Mouse (Mus musculus): ENCODE data around the gene Cep83. TPM values are rescaled to one million over a fixed set of nuclear protein-coding genes. Genes with fewer than 3 reads are reported as not detected.

The Cep83 gene
- polyA plus RNA-seq, 1 experiment from 2014 or later = 21.9 TPM

DNA sequence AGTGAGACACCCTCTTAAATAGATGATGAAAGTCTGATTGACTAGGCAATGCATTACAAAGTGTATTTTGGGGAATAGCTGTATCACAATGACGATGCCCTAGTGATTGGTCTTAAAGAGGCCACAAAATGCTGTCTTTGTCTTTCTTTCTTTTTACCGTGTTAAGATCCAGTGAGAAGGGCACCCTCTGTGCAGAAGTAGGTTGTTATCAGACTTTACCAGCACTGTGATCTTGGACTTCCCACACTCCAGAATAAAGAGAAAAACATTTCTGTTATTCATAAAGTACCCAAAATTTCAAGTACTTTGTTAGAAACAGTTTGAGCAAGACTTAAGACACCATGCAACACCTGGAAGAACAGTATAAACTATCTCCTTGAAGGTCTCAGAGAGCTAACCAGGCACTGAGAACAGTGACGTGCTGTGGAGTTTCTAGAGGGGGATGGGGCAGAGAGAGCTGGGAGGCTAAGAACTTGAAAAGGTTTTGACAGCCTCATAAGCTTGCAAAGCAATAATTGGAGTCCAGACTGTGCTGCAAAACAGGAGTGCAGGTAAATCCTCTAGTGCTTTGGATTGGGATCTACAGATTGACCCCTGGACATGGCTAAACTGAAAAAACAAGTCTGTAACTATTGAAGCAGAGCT is 92.3 kb downstream of the Cep83 start:
- WGBS = 72% methylated on average over 3 of the region's 3 CpGs

DNA sequence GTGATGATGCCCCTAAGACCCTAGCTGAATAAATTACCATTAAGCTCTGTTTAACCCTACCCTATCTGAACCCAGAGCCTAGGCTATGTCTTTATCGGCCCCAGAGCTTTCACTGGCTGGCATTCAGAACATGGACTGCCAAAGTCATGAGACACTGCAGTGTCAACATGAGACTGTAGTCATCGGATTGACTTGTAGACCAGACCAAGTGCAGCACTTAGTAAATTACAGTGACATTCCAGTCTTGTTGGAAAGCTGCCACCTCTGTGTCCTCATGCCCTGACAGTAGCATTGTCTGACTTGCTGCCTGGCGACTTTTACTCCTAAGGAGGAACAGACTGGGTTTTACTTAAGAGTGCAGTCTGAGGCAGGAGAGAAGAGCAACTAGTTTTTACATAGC is 100.8 kb downstream of the Cep83 start:
- no peaks in the 10 kb centered on the region for H3K27me3 ChIP-seq
- H3K27ac ChIP-seq = no peak overlapping the region
- peaks cover 35% of the 10 kb centered on the region for H3K36me3 ChIP-seq (ENCODE audit: poor library complexity, severe bottlenecking)
- ATAC-seq = no peak
- no peak overlapping the region for H3K9ac ChIP-seq
- no peaks in the 10 kb centered on the region for H3K9me3 ChIP-seq (replicated peaks)
- H3K4me1 ChIP-seq = no peaks in the 10 kb centered on the region
- H3K4me3 ChIP-seq = no peak overlapping the region
- no peak overlapping the region for H3K4me2 ChIP-seq
- WGBS = 76% methylated on average over 3 of the region's 3 CpGs

More for the DNA sequence above, 92.3 kb downstream of the Cep83 start:
- ATAC-seq = no peak
- H3K27me3 ChIP-seq = no peaks in the 10 kb centered on the region
- H3K4me1 ChIP-seq = no peaks in the 10 kb centered on the region
- H3K36me3 ChIP-seq (ENCODE audit: poor library complexity, severe bottlenecking) = peaks cover 8% of the 10 kb centered on the region; the same call in 1 of the 2 replicates
- no peaks in the 10 kb centered on the region for H3K9me3 ChIP-seq (replicated peaks)
- no peak overlapping the region for H3K4me2 ChIP-seq
- H3K4me3 ChIP-seq = no peak overlapping the region
- no peak overlapping the region for H3K27ac ChIP-seq
- H3K9ac ChIP-seq = no peak overlapping the region

DNA sequence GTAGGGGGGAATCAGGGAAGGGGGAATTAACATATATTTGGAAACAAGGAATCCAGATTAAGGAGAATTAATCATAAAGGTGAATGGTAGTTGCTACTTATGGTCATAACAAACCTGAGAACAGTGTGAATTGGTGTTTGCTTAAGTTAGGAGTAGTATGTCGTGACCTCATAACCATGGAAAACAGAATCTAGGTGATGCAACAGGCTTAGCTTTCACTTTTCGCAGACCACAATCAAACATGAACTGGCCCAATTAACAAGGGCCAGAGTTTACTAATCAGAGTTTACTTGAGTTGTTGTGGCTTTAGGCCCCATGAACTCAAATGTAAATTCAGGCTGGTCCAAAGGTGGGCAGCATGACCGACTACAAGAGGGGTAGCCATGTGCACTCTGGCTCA is 105.5 kb downstream of the Cep83 start:
- Histone ChIP-seq H3K9ac (no peak overlapping the region), H3K4me1 (no peaks in the 10 kb centered on the region), H3K4me2 (no peak overlapping the region), H3K27ac (no peak overlapping the region), H3K27me3 (no peaks in the 10 kb centered on the region), H3K36me3 (ENCODE audit: poor library complexity, severe bottlenecking) (peaks cover 51% of the 10 kb centered on the region), H3K4me3 (no peak overlapping the region), H3K9me3 (replicated peaks) (no peaks in the 10 kb centered on the region)
- no peak for ATAC-seq
- WGBS = 92% methylated on average over 3 of the region's 3 CpGs

DNA sequence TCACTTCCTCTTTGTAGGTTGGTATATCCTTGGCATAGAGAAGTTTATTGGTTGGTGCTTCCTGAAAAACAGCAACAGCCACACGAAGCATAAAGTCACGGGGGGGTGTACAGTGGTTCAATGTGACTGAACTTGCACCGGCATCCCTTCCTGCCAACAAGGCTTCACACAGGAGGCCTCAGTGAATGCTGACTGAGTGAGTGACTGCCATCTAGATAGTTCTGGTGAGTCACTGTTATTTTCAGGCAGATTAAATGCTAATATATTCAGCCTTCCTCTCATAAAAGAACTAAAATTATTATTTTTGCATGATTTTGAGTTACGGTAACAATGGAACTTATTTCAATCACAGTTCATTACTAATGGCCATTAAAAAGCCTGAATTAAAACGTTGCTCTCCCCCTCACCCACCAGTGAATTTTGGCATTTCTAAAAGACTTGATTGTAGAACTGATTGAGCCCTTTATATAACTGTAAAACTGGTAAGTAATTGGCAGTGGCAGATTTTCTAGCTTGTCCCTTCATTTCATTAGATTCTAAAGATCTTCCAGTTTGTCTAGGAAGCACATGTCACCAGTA is 106.3 kb downstream of the Cep83 start:
- Histone ChIP-seq H3K36me3 (ENCODE audit: poor library complexity, severe bottlenecking) (peaks cover 51% of the 10 kb centered on the region), H3K27ac (no peak overlapping the region), H3K9ac (no peak overlapping the region), H3K27me3 (no peaks in the 10 kb centered on the region), H3K4me3 (no peak overlapping the region), H3K9me3 (replicated peaks) (no peaks in the 10 kb centered on the region), H3K4me1 (peaks cover 7% of the 10 kb centered on the region), H3K4me2 (no peak overlapping the region)
- 79% methylated on average over 5 of the region's 5 CpGs for WGBS
- ATAC-seq = peak; percentile 61; the same call in 1 of the 2 replicates

DNA sequence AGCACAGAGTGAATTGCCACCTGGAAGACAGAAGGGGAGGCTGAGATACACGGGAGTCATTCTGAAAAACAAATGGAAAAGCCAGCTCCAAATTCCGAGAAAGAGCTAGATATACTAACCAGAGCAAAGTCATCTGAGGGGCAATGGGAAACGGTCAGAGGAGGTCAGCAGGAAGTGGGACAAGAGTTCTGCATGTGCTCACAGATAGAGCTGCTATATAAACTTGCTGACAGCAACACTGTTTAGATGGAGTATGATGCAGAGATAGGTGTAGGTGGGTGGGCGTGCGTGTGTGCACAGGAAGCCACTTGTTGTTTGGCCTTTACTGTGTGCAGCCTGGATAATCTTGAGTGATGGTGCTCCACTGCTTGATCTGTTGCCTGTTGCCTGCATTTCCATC is 109.7 kb downstream of the Cep83 start:
- Histone ChIP-seq H3K9ac (no peak overlapping the region), H3K4me2 (no peak overlapping the region), H3K27me3 (no peaks in the 10 kb centered on the region), H3K27ac (no peak overlapping the region), H3K4me1 (peaks cover 14% of the 10 kb centered on the region), H3K9me3 (replicated peaks) (no peaks in the 10 kb centered on the region), H3K4me3 (no peak overlapping the region), H3K36me3 (ENCODE audit: poor library complexity, severe bottlenecking) (peaks cover 42% of the 10 kb centered on the region)
- 91% methylated on average over 5 of the region's 5 CpGs for WGBS
- no peak for ATAC-seq

DNA sequence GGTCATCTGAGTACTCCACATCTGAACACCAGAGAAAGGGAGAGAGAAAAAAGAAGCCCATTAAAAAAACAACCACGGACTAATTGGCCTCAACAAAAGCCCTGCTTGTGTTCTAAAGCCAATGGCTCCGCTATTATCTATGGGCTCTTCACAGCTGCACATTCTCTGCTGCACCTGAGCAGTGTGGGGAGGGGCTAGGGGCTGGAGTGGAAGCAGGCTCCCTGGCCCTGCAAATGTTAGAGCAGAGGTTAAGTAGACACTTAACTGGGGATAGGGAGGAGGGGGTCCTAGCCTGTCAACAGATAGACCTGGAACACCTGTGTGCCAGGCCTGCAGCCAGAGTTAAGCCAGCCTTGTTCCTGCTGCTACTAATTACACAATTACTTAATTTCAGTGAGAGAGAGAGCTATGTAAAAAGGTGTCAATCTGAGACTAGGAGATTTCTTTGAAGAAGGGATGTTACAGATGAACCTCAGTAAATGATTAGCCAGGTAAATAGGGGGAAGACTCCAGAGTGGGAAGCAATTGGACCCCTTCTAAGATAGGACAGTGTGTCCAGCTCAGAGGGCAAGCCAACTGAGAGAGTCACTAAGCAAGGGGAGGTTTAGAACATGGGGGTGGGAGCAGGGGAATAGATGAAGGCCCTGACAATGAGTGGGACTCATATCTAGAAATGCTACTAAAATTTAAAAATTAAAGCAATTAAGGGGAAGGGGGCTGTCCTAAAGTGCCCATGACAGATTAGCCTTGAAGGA is 111.2 kb downstream of the Cep83 start:
- Histone ChIP-seq H3K4me2 (no peak overlapping the region), H3K9me3 (replicated peaks) (no peaks in the 10 kb centered on the region), H3K9ac (no peak overlapping the region), H3K36me3 (ENCODE audit: poor library complexity, severe bottlenecking) (peaks cover 32% of the 10 kb centered on the region), H3K27ac (no peak overlapping the region; the same call in 1 of the 2 replicates), H3K4me1 (peaks cover 14% of the 10 kb centered on the region), H3K4me3 (no peak overlapping the region), H3K27me3 (no peaks in the 10 kb centered on the region)
- WGBS = 8% methylated on average over 2 of the region's 2 CpGs
- no peak; the same call in 1 of the 2 replicates for ATAC-seq

DNA sequence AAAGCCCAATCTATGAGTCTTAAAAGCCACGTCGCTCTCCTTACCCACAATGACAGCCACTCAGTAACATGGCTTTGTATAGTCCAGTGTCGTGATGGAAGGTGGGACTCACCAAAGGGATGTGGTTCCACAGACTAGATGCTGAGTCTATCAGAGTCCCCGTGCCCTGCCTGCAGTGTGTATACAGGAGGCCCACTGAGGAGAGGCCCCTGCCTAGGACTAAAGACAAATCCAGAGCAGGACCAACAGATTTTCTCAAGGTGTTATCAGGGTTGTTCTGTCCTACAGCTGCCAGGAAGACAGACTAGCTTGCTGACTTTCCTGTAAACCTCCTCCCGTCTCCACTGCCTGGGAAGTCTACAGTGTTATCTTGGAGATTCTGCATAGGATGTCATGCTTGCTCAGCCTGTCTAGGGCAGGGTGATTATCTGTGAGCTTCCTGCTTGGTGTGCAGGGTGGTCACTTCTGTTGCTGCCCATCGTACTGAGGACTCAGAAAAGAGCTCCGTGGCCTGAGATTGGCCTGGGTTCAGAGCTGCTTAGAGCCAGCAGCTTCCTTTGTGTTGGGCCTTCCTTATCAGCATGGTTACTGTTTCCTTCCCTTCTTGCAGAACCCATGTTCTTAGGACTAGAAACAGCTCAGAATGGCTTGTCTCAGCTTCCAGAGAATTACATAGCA is 112.4 kb downstream of the Cep83 start:
- no peaks in the 10 kb centered on the region for H3K9me3 ChIP-seq (replicated peaks)
- H3K36me3 ChIP-seq (ENCODE audit: poor library complexity, severe bottlenecking) = peaks cover 26% of the 10 kb centered on the region
- WGBS = 92% methylated on average over 7 of the region's 7 CpGs
- H3K4me1 ChIP-seq = peaks cover 14% of the 10 kb centered on the region
- no peak overlapping the region for H3K27ac ChIP-seq
- H3K4me2 ChIP-seq = no peak overlapping the region
- no peak for ATAC-seq
- no peak overlapping the region for H3K4me3 ChIP-seq
- H3K27me3 ChIP-seq = no peaks in the 10 kb centered on the region
- no peak overlapping the region for H3K9ac ChIP-seq

DNA sequence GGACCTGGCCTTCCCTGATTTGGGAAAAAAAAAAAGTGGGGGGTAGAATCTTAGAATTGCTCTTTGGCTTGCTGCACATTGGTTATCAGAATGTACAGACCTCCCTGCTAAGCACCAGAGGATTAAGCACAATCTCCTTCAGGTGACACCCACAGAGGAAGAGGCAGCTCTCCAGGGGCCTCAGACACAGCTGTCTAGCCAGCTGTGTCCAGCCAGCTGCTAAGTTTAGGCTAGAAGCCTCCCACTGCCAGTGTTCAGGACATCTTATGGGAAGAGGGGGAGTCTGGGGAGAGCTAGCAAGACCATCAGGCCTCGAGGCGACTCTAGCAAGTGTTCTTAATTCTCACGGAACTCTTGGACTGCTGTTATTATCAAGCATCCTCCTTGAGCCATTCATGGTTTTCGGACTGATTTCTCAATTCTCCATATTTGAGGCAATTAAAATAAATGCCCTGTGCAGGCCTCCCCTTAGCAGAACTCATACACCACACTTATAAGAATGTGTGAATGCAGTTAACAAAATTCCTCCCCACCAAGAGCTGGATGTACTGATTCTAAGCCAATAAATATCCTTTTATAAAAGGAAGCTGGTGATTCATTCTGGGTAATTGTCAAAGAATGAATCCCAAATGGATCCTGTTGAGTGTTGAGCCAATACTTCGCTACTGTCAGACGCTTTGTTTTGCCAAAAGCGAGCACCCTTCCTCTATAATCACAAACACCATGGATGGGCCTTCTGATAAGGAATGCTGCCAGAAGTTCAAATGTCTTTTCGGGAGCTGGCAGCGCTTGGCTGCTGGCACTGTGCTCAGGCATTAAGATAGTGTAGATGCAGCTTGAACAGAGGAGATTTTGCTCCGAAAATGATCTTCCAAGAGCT is 115.8 kb downstream of the Cep83 start:
- peaks cover 16% of the 10 kb centered on the region for H3K4me1 ChIP-seq
- WGBS = 86% methylated on average over 10 of the region's 10 CpGs
- H3K27ac ChIP-seq = no peak overlapping the region
- H3K9me3 ChIP-seq (replicated peaks) = no peaks in the 10 kb centered on the region
- peaks cover 7% of the 10 kb centered on the region for H3K36me3 ChIP-seq (ENCODE audit: poor library complexity, severe bottlenecking)
- H3K4me2 ChIP-seq = no peak overlapping the region
- no peak for ATAC-seq
- no peak overlapping the region for H3K9ac ChIP-seq
- no peaks in the 10 kb centered on the region for H3K27me3 ChIP-seq
- H3K4me3 ChIP-seq = no peak overlapping the region

DNA sequence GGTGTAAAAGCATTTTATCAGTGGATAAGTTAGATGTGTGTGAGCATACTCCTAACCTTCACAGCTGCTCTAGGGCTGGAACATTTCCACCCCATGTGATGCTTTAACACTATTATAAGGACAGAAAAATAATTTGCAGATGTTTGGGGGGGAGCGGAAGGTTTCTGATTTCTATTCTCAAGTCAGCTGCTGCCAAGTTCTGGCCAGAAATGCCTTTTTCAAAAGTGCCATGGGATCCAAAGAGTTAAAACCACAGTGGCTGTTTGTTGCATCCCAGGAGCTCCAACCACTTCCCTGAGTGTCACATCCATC is 116.4 kb downstream of the Cep83 start:
- ATAC-seq = no peak
- no peaks in the 10 kb centered on the region for H3K9me3 ChIP-seq (replicated peaks)
- H3K4me1 ChIP-seq = peaks cover 10% of the 10 kb centered on the region; the same call in 1 of the 2 replicates
- H3K27ac ChIP-seq = no peak overlapping the region
- no peak overlapping the region for H3K9ac ChIP-seq
- no peak overlapping the region for H3K4me3 ChIP-seq
- peaks cover 8% of the 10 kb centered on the region for H3K36me3 ChIP-seq (ENCODE audit: poor library complexity, severe bottlenecking)
- WGBS = 97% methylated on average over 1 of the region's 1 CpGs
- H3K27me3 ChIP-seq = no peaks in the 10 kb centered on the region
- no peak overlapping the region for H3K4me2 ChIP-seq

DNA sequence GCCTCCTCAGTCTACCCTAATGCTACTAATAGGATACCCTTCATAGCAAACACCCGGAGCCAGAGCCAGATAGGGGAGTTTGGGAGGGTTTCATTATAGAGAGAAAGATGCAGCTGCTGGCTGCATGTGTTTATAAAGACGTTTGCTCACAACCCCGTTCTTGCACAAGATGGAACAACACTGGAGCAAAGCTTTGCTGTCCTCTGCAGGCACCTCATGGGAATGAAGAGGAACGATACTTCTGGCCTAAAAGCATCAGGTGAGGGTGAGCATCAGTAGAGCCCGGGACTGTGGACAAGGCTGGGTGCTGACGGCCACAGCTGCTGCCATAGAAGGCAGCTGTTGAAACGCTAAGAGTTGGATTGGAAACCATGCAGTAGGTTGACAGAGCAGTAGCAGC is 118.9 kb downstream of the Cep83 start:
- Histone ChIP-seq H3K9ac (no peak overlapping the region), H3K27ac (no peak overlapping the region; the same call in 1 of the 2 replicates), H3K9me3 (replicated peaks) (no peaks in the 10 kb centered on the region), H3K27me3 (no peaks in the 10 kb centered on the region), H3K4me1 (peaks cover 10% of the 10 kb centered on the region), H3K4me2 (no peak overlapping the region), H3K36me3 (ENCODE audit: poor library complexity, severe bottlenecking) (peaks cover 7% of the 10 kb centered on the region; the same call in 1 of the 2 replicates), H3K4me3 (no peak overlapping the region)
- WGBS = 72% methylated on average over 7 of the region's 7 CpGs
- no peak for ATAC-seq

DNA sequence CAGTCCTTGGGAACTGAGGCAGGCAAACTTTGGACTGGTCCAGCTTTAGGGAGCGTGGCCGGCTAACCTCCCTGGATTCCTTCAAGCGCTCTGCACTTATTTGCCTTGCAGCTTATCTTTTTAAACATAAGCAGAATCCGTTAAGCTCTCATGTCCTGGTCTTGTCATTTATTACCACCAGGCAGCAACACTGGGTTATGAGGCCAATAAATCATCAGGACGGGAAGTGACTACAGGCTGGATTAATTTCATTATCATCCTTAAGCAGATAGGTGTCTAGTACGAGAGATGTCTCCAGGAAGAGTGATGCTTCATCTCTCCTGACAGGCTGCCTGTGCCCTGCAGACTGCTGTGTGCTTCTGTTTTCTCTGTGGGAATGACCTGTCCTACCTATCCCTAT is 119.8 kb downstream of the Cep83 start:
- Histone ChIP-seq H3K27me3 (no peaks in the 10 kb centered on the region), H3K4me2 (no peak overlapping the region), H3K36me3 (ENCODE audit: poor library complexity, severe bottlenecking) (peaks cover 7% of the 10 kb centered on the region; the same call in 1 of the 2 replicates), H3K4me3 (no peak overlapping the region), H3K27ac (no peak overlapping the region), H3K9ac (no peak overlapping the region), H3K9me3 (replicated peaks) (no peaks in the 10 kb centered on the region), H3K4me1 (peaks cover 19% of the 10 kb centered on the region)
- ATAC-seq = no peak
- WGBS = 86% methylated on average over 6 of the region's 6 CpGs

Data from forebrain, embryonic 13.5 days (tissue).